Mouse (Mus musculus) midbrain, postnatal 0 days (tissue): ENCODE data around the gene Galnt10. TPM values are rescaled to one million over a fixed set of nuclear protein-coding genes. Genes with fewer than 3 reads are reported as not detected.

Experiments
- ATAC-seq: fragments of 200-750 bp; cut with Nextera tagmentation; 2 replicates; pipeline ENCODE4 v1.8.0; 2017; ENCODE audit warnings: moderate number of reproducible peaks, mild to moderate bottlenecking, moderate TSS enrichment, moderate library complexity; ENCODE audit not compliant: low FRiP score
- DNase-seq: peaks from one replicate; pipeline ENCODE4 v3.0.0-alpha.2; 2015; ENCODE audit warnings: low spot score
- H3K27ac ChIP-seq: fragments of 300-500 bp; sonication (generic); 2 replicates; pipeline ENCODE4 v1.5.1; 2014; ENCODE audit warnings: low read depth, mild to moderate bottlenecking, low read length, mixed read lengths
- H3K27me3 ChIP-seq: fragments of 300-500 bp; sonication (generic); 2 replicates; pipeline ENCODE4 v1.6.1; 2014; ENCODE audit warnings: low read length, control low read depth, mixed read lengths; ENCODE audit not compliant: insufficient read depth
- H3K36me3 ChIP-seq: fragments of 300-500 bp; sonication (generic); 2 replicates; pipeline ENCODE4 v1.6.1; 2014; ENCODE audit warnings: low read length, control low read depth, mixed read lengths; ENCODE audit not compliant: insufficient read depth
- H3K4me1 ChIP-seq: fragments of 300-500 bp; sonication (generic); 2 replicates; pipeline ENCODE4 v1.6.1; 2014; ENCODE audit warnings: mild to moderate bottlenecking, control low read depth, antibody characterized with exemption, low read length, mixed read lengths; ENCODE audit not compliant: insufficient read depth
- H3K4me2 ChIP-seq: fragments of 300-500 bp; sonication (generic); 2 replicates; pipeline ENCODE4 v1.6.1; 2014; ENCODE audit warnings: low read depth, mild to moderate bottlenecking, low read length, mixed read lengths; ENCODE audit not compliant: poor library complexity, severe bottlenecking
- H3K4me3 ChIP-seq: fragments of 300-500 bp; sonication (generic); 2 replicates; pipeline ENCODE4 v1.5.1; 2014; ENCODE audit warnings: low read depth, mild to moderate bottlenecking, low read length, moderate library complexity
- H3K9ac ChIP-seq: fragments of 300-500 bp; sonication (generic); replicated peaks from 2 replicates; pipeline ENCODE4 v1.6.1; 2014; ENCODE audit warnings: mild to moderate bottlenecking, low read length, moderate library complexity, mixed read lengths; ENCODE audit not compliant: poor library complexity, severe bottlenecking
- H3K9me3 ChIP-seq: fragments of 300-500 bp; sonication (generic); 2 replicates; pipeline ENCODE4 v1.6.1; 2016; ENCODE audit warnings: low read length, control low read depth
- CTCF ChIP-seq: IDR thresholded peaks from 2 replicates; pipeline ENCODE4 v1.5.1; 2016; ENCODE audit warnings: antibody characterized with exemption, mild to moderate bottlenecking
- WGBS: fragments of 180-500 bp; shearing (Covaris S2); extraction: QIAGEN DNeasy Blood & Tissue Kit; methylation state at CpG from one replicate; pipeline ENCODE4 v1.1.7; 2014; 5-methylcytosine and 5-hydroxymethylcytosine counted together
- polyA plus RNA-seq: library from polyadenylated mRNA; unstranded; fragments of >200 nt; fragmentation: Nextera tagmentation; extraction: Ambion mirVana; gene quantifications from 2 replicates; pipeline ENCODE4 v1.2.1, GENCODE M21; 2015
- total RNA-seq: library from RNA; depleted of rRNA; stranded (reverse); fragments of >200 nt; gene quantifications from 2 replicates; pipeline ENCODE4 v1.2.3, GENCODE M21; 2014

Gene Galnt10
- total and polyA plus RNA-seq, 2 experiments from 2014 or later: 11.8 to 26.0 TPM

- Histone ChIP-seq H3K36me3 (0 out of 2 replicates have a peak, but pooled peaks cover 4% of the 10 kb centered on the region), H3K27me3 (no peaks in the 10 kb centered on the region), H3K4me1 (no peaks in the 10 kb centered on the region), H3K4me2 (no peak overlapping the region), H3K4me3 (no peak overlapping the region), H3K9me3 (no peaks in the 10 kb centered on the region), H3K27ac (no peak overlapping the region), H3K9ac (no peak overlapping the region)
- TF ChIP-seq CTCF: no peak
- 32% methylated on average over 12 of the region's 12 CpGs for WGBS
- ATAC-seq (no peak), DNase-seq (no peak)
These were observed 121.4 kb downstream of the Galnt10 start for GRCm38 (mm10) chr11:57766617-57767016.

DNA sequence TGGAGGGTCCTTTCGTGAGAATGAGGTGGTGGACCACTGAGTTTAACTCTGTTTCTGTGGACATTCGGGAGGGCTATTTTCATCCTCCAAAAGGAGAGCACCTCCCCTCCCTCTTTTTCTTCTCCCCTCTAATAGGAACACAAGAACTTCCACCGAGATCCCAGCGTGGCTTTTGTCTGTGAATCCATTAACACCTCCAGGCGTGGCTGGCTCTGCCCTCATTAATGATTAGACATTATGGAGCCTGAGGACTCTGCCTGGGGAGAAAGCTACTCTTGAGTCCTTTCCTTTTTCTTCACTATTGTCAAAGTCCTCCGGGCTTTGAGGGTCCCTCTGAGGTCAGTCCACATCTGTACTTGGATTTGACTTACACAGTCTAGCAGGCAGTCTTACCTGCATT is 121.9 kb downstream of the Galnt10 start:
- no peaks in the 10 kb centered on the region for H3K4me1 ChIP-seq
- no peak overlapping the region for H3K4me2 ChIP-seq
- H3K4me3 ChIP-seq: no peak overlapping the region
- no peak for TF ChIP-seq CTCF
- H3K27me3 ChIP-seq: no peaks in the 10 kb centered on the region
- no peak overlapping the region for H3K27ac ChIP-seq
- WGBS: 41% methylated on average over 6 of the region's 6 CpGs
- H3K9ac ChIP-seq: no peak overlapping the region
- DNase-seq (no peak), ATAC-seq (no peak)
- H3K36me3 ChIP-seq: 0 out of 2 replicates have a peak, but pooled peaks cover 4% of the 10 kb centered on the region
- H3K9me3 ChIP-seq: no peaks in the 10 kb centered on the region

DNA sequence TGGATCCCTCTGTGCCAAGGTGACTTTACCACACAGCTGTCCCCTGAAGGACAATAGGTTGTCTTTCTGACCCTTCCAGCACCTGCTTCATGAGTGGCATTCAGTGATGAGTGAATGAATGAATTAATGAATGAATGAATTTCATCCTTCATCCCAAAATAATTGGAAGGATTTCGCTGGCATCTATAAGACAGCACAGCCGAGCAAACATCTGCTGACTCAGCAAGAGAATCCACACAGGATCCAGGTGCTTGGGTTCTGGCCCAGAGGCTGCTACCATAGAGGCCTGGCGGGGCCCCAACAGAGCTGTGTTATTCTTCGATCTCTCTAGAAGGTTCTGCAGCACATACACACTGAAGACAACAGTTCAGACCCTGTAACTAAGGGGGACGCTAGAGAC is 125.5 kb downstream of the Galnt10 start:
- no peak for TF ChIP-seq CTCF
- no peak overlapping the region for H3K9ac ChIP-seq
- no peaks in the 10 kb centered on the region for H3K4me1 ChIP-seq
- no peaks in the 10 kb centered on the region for H3K9me3 ChIP-seq
- H3K27me3 ChIP-seq: no peaks in the 10 kb centered on the region
- no peak overlapping the region for H3K27ac ChIP-seq
- ATAC-seq (no peak), DNase-seq (no peak)
- H3K36me3 ChIP-seq: 0 out of 2 replicates have a peak, but pooled peaks cover 4% of the 10 kb centered on the region
- H3K4me3 ChIP-seq: no peak overlapping the region
- H3K4me2 ChIP-seq: no peak overlapping the region
- 92% methylated on average over 5 of the region's 5 CpGs for WGBS

DNA sequence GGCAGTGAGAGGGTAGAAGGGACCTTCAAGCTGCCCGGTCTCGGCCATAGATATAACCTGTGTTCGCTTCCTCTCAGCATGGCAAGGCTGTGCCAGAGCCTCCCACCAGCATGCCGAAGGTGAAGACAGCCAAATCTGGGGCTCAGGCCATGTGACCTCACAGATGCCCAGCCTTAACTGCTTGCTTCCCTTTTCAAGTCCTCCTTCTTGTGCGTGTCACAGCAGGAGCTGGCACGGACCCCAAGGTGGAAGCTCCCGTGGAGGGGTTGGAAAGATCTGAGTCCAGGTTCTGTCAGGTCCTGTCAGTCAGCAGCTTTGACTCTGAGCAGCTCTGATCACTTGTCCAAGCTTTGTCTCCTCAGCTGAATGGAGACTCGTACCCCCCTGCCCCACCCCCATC is 126.4 kb downstream of the Galnt10 start:
- no peak for TF ChIP-seq CTCF
- ATAC-seq (no peak), DNase-seq (no peak)
- Histone ChIP-seq H3K4me2 (no peak overlapping the region), H3K4me3 (no peak overlapping the region), H3K27ac (no peak overlapping the region), H3K9me3 (no peaks in the 10 kb centered on the region), H3K27me3 (no peaks in the 10 kb centered on the region), H3K4me1 (no peaks in the 10 kb centered on the region), H3K9ac (no peak overlapping the region), H3K36me3 (0 out of 2 replicates have a peak, but pooled peaks cover 4% of the 10 kb centered on the region)
- 83% methylated on average over 8 of the region's 8 CpGs for WGBS

GRCm38 (mm10) chr11:57773479-57773878 is 128.2 kb downstream of the Galnt10 start:
- ATAC-seq (no peak), DNase-seq (no peak)
- Histone ChIP-seq H3K27me3 (no peaks in the 10 kb centered on the region), H3K36me3 (0 out of 2 replicates have a peak, but pooled peaks cover 4% of the 10 kb centered on the region), H3K27ac (no peak overlapping the region), H3K9me3 (no peaks in the 10 kb centered on the region), H3K4me2 (no peak overlapping the region), H3K9ac (no peak overlapping the region), H3K4me3 (no peak overlapping the region), H3K4me1 (no peaks in the 10 kb centered on the region)
- TF ChIP-seq CTCF: no peak
- 23% methylated on average over 13 of the region's 13 CpGs for WGBS

DNA sequence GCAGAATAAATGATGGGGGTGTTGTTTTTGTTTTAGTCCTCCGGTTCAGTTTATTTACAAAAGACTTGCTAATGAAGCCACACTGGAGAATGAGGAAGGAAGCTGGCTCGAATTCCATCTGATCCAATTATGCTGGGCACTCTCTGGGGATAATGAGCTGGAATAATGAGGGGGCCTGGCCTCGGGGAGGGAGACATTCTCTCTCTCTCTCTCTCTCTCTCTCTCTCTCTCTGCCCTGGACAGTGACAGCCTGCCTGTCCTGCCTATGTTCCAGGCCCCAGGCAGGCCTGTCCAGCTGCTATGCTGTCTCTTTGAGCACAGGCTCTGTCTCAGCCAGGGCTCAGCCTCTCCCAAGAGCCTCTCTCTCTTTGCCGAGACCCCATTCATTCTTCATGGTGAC is 128.7 kb downstream of the Galnt10 start:
- ATAC-seq (no peak), DNase-seq (peak; percentile 72)
- Histone ChIP-seq H3K4me1 (no peaks in the 10 kb centered on the region), H3K27ac (no peak overlapping the region), H3K4me2 (no peak overlapping the region), H3K4me3 (no peak overlapping the region), H3K9ac (no peak overlapping the region), H3K9me3 (no peaks in the 10 kb centered on the region), H3K27me3 (no peaks in the 10 kb centered on the region), H3K36me3 (0 out of 2 replicates have a peak, but pooled peaks cover 4% of the 10 kb centered on the region)
- WGBS: 9% methylated on average over 4 of the region's 4 CpGs
- no peak for TF ChIP-seq CTCF
